Mouse (Mus musculus) heart, adult 2 months (tissue): ENCODE results near the gene Ap3s2. TPM values are rescaled to one million over a fixed set of nuclear protein-coding genes. Genes with fewer than 3 reads are reported as not detected.

ENCODE experiments used
- DNase-seq, 2 experiments: peaks; one replicate each; pipeline ENCODE4 v3.0.0; 2021
- H3K27ac ChIP-seq: fragments of 200-600 bp; 2 replicates; pipeline ENCODE4 v1.8.1; 2022
- H3K27me3 ChIP-seq: fragments of 200-500 bp; 2 replicates; pipeline ENCODE4 v1.6.1; 2012; ENCODE audit warnings: mild to moderate bottlenecking, low read length, inconsistent platforms, mixed read lengths; ENCODE audit not compliant: control insufficient read depth, insufficient read depth
- H3K36me3 ChIP-seq: fragments of 200-500 bp; 2 replicates; pipeline ENCODE4 v1.6.1; 2012; ENCODE audit warnings: low read length, inconsistent platforms; ENCODE audit not compliant: control insufficient read depth, insufficient read depth
- H3K4me1 ChIP-seq: fragments of 200-500 bp; 2 replicates; pipeline ENCODE4 v1.6.1; 2011; ENCODE audit warnings: low read length; ENCODE audit not compliant: control insufficient read depth, insufficient read depth
- H3K4me3 ChIP-seq: fragments of 200-600 bp; 2 replicates; pipeline ENCODE4 v1.8.1; 2022
- H3K79me2 ChIP-seq: fragments of 200-500 bp; replicated peaks from 2 replicates; pipeline ENCODE4 v1.6.1; 2012; ENCODE audit warnings: mild to moderate bottlenecking, inconsistent platforms, low read length, moderate library complexity, mixed read lengths; ENCODE audit not compliant: control insufficient read depth, insufficient read depth
- H3K9ac ChIP-seq: fragments of 200-500 bp; 2 replicates; pipeline ENCODE4 v1.6.1; 2012; ENCODE audit warnings: low read depth, mild to moderate bottlenecking, control low read depth, inconsistent platforms, low read length, mixed read lengths
- CTCF ChIP-seq: fragments of 200-600 bp; IDR thresholded peaks from 2 replicates; pipeline ENCODE4 v1.8.1; 2022; ENCODE audit warnings: antibody characterized with exemption, mild to moderate bottlenecking, moderate library complexity
- EP300 ChIP-seq: fragments of 200-500 bp; IDR thresholded peaks from 2 replicates; pipeline ENCODE4 v1.6.1; 2011; ENCODE audit warnings: low read depth, low read length, control low read depth; ENCODE audit not compliant: insufficient read depth
- POLR2A ChIP-seq: fragments of 200-500 bp; IDR thresholded peaks from 2 replicates; pipeline ENCODE4 v1.6.1; 2011; ENCODE audit warnings: mild to moderate bottlenecking, low read depth, low read length, control low read depth; ENCODE audit not compliant: insufficient read depth
- WGBS: fragments of 180-500 bp; shearing (Covaris S2); methylation state at CpG from one replicate; pipeline ENCODE4 v1.1.7; 2018; 5-methylcytosine and 5-hydroxymethylcytosine counted together
- intact Hi-C: fragments of 180-260 bp; cut with DNase I; formaldehyde crosslinking; loops from one replicate; pipeline ENCODE4 v1.15.1; 2025
- polyA plus RNA-seq: library from polyadenylated mRNA; depleted of rRNA; stranded (reverse); fragments of >200 nt; gene quantifications from 2 replicates; pipeline ENCODE4 v1.2.3, GENCODE M21; 2012
- total RNA-seq, 2 experiments: library from RNA; stranded (reverse); gene quantifications; 2 replicates each; pipeline ENCODE4 v1.2.3; 2021

Gene Ap3s2
- total and polyA plus RNA-seq, 3 experiments = 13.1 to 21.9 (median 19.4) TPM

- TF ChIP-seq EP300 (no peak), CTCF (no peak), POLR2A (no peak)
- Histone ChIP-seq H3K27ac (no peak overlapping the region), H3K4me3 (no peak overlapping the region), H3K79me2 (no peaks in the 10 kb centered on the region), H3K36me3 (no peaks in the 10 kb centered on the region), H3K9ac (no peak overlapping the region), H3K27me3 (no peaks in the 10 kb centered on the region), H3K4me1 (no peaks in the 10 kb centered on the region)
- no peak for DNase-seq
- intact Hi-C loops = no loop called here
- WGBS = 46% methylated on average over 6 of the region's 6 CpGs
Measured at GRCm38 (mm10) chr7:79950236-79950635, 29.8 kb upstream of the Ap3s2 start.

- no peaks in the 10 kb centered on the region; the same call in 1 of the 2 replicates for H3K4me1 ChIP-seq
- intact Hi-C loops = loop anchor here (1.0 to 5.0 kb wide), 3 partner anchors 15 to 142 kb away; partner anchors contain the start of genes Ap3s2 and Zfp710
- WGBS = 6% methylated on average over 19 of the region's 19 CpGs
- peak overlapping the region; percentile 72 for H3K9ac ChIP-seq
- no peaks in the 10 kb centered on the region for H3K27me3 ChIP-seq
- H3K36me3 ChIP-seq = no peaks in the 10 kb centered on the region
- no peaks in the 10 kb centered on the region for H3K79me2 ChIP-seq
- peak overlapping the region; percentile 78 for H3K4me3 ChIP-seq
- H3K27ac ChIP-seq = peak overlapping the region; percentile 90
- peak; percentile 71 to 76 for DNase-seq
- TF ChIP-seq POLR2A = peak; percentile 51
- no peak for TF ChIP-seq EP300
Measured at GRCm38 (mm10) chr7:79935511-79936205, 15.2 kb upstream of the Ap3s2 start.

- DNase-seq = peak; percentile 85 to 87
- Histone ChIP-seq H3K4me1 (no peaks in the 10 kb centered on the region; the same call in 1 of the 2 replicates), H3K36me3 (no peaks in the 10 kb centered on the region), H3K27me3 (no peaks in the 10 kb centered on the region), H3K27ac (peak within 1 kb of the TSS; percentile 90), H3K79me2 (no peaks in the 10 kb centered on the region), H3K9ac (peak within 1 kb of the TSS; percentile 72), H3K4me3 (peak within 1 kb of the TSS; percentile 78)
- WGBS = 1% methylated on average over 32 of the region's 32 CpGs
- intact Hi-C loops = loop anchor here (1.0 to 5.0 kb wide), 3 partner anchors 15 to 142 kb away; partner anchors contain the start of genes Ap3s2 and Zfp710
- 0 out of 2 replicates have a peak, but pooled peaks have one; percentile 37 for TF ChIP-seq EP300
- TF ChIP-seq CTCF = 0 out of 2 replicates have a peak, but pooled peaks have one; percentile 11
- peak; percentile 58; the same call in 1 of the 2 replicates for TF ChIP-seq POLR2A
Measured at GRCm38 (mm10) chr7:79934862-79935510, 14.5 kb upstream of the Ap3s2 start, which contains the start of gene Arpin. Gene Arpin, minus strand, starts transcription at chr7:79935359.

GRCm38 (mm10) chr7:79934461-79934860 lies 14.0 kb upstream of the Ap3s2 start:
- no peaks in the 10 kb centered on the region for H3K79me2 ChIP-seq
- H3K4me3 ChIP-seq = peak overlapping the region; percentile 78
- no peaks in the 10 kb centered on the region for H3K27me3 ChIP-seq
- TF ChIP-seq POLR2A = no peak
- TF ChIP-seq CTCF = no peak
- TF ChIP-seq EP300 = no peak
- peak overlapping the region; percentile 72 for H3K9ac ChIP-seq
- intact Hi-C loops = no loop called here
- no peaks in the 10 kb centered on the region; the same call in none of the 2 replicates for H3K4me1 ChIP-seq
- WGBS = 15% methylated on average over 5 of the region's 5 CpGs
- peak overlapping the region; percentile 90 for H3K27ac ChIP-seq
- peak in 1 of 2 experiments; percentile 41 for DNase-seq
- no peaks in the 10 kb centered on the region for H3K36me3 ChIP-seq

GRCm38 (mm10) chr7:79928516-79929052 lies 8.1 kb upstream of the Ap3s2 start:
- no peaks in the 10 kb centered on the region for H3K79me2 ChIP-seq
- no peak for DNase-seq
- H3K27me3 ChIP-seq = no peaks in the 10 kb centered on the region
- intact Hi-C loops = no loop called here
- 78% methylated on average over 2 of the region's 2 CpGs for WGBS
- H3K36me3 ChIP-seq = no peaks in the 10 kb centered on the region
- no peak overlapping the region for H3K4me3 ChIP-seq
- H3K27ac ChIP-seq = peak overlapping the region; percentile 2; the same call in 1 of the 2 replicates
- TF ChIP-seq CTCF (0 out of 2 replicates have a peak, but pooled peaks have one; percentile 5), EP300 (no peak), POLR2A (no peak)
- no peaks in the 10 kb centered on the region; the same call in 1 of the 2 replicates for H3K4me1 ChIP-seq
- no peak overlapping the region for H3K9ac ChIP-seq
